Mouse (Mus musculus) midbrain, postnatal 0 days (tissue): ENCODE measurements at regions not wholly inside any gene's neighbourhood (a gene's known extent, or its start where the extent isn't known, plus 50 kb on each side); places are given as distances from the start of the nearest gene placed in this dataset.

ENCODE experiments used
- ATAC-seq: fragments of 200-750 bp; cut with Nextera tagmentation; 2 replicates; pipeline ENCODE4 v1.8.0; 2017; ENCODE audit warnings: moderate number of reproducible peaks, mild to moderate bottlenecking, moderate TSS enrichment, moderate library complexity; ENCODE audit not compliant: low FRiP score
- DNase-seq: peaks from one replicate; pipeline ENCODE4 v3.0.0-alpha.2; 2015; ENCODE audit warnings: low spot score
- H3K27ac ChIP-seq: fragments of 300-500 bp; sonication (generic); 2 replicates; pipeline ENCODE4 v1.5.1; 2014; ENCODE audit warnings: low read depth, mild to moderate bottlenecking, low read length, mixed read lengths
- H3K27me3 ChIP-seq: fragments of 300-500 bp; sonication (generic); 2 replicates; pipeline ENCODE4 v1.6.1; 2014; ENCODE audit warnings: low read length, control low read depth, mixed read lengths; ENCODE audit not compliant: insufficient read depth
- H3K36me3 ChIP-seq: fragments of 300-500 bp; sonication (generic); 2 replicates; pipeline ENCODE4 v1.6.1; 2014; ENCODE audit warnings: low read length, control low read depth, mixed read lengths; ENCODE audit not compliant: insufficient read depth
- H3K4me1 ChIP-seq: fragments of 300-500 bp; sonication (generic); 2 replicates; pipeline ENCODE4 v1.6.1; 2014; ENCODE audit warnings: mild to moderate bottlenecking, control low read depth, antibody characterized with exemption, low read length, mixed read lengths; ENCODE audit not compliant: insufficient read depth
- H3K4me2 ChIP-seq: fragments of 300-500 bp; sonication (generic); 2 replicates; pipeline ENCODE4 v1.6.1; 2014; ENCODE audit warnings: low read depth, mild to moderate bottlenecking, low read length, mixed read lengths; ENCODE audit not compliant: poor library complexity, severe bottlenecking
- H3K4me3 ChIP-seq: fragments of 300-500 bp; sonication (generic); 2 replicates; pipeline ENCODE4 v1.5.1; 2014; ENCODE audit warnings: low read depth, mild to moderate bottlenecking, low read length, moderate library complexity
- H3K9ac ChIP-seq: fragments of 300-500 bp; sonication (generic); replicated peaks from 2 replicates; pipeline ENCODE4 v1.6.1; 2014; ENCODE audit warnings: mild to moderate bottlenecking, low read length, moderate library complexity, mixed read lengths; ENCODE audit not compliant: poor library complexity, severe bottlenecking
- H3K9me3 ChIP-seq: fragments of 300-500 bp; sonication (generic); 2 replicates; pipeline ENCODE4 v1.6.1; 2016; ENCODE audit warnings: low read length, control low read depth
- CTCF ChIP-seq: IDR thresholded peaks from 2 replicates; pipeline ENCODE4 v1.5.1; 2016; ENCODE audit warnings: antibody characterized with exemption, mild to moderate bottlenecking
- WGBS: fragments of 180-500 bp; shearing (Covaris S2); extraction: QIAGEN DNeasy Blood & Tissue Kit; methylation state at CpG from one replicate; pipeline ENCODE4 v1.1.7; 2014; 5-methylcytosine and 5-hydroxymethylcytosine counted together

GRCm38 (mm10) chr11:26956153-26956552, 362.4 kb upstream of the Vrk2 start:
- TF ChIP-seq CTCF = no peak
- Histone ChIP-seq H3K27ac (no peak overlapping the region), H3K4me3 (no peak overlapping the region), H3K36me3 (no peaks in the 10 kb centered on the region), H3K9ac (no peak overlapping the region), H3K4me2 (no peak overlapping the region), H3K9me3 (no peaks in the 10 kb centered on the region), H3K4me1 (no peaks in the 10 kb centered on the region), H3K27me3 (no peaks in the 10 kb centered on the region)
- ATAC-seq (no peak), DNase-seq (no peak)
- WGBS = 78% methylated on average over 3 of the region's 3 CpGs

GRCm38 (mm10) chr11:26931766-26932165, 338.0 kb upstream of the Vrk2 start:
- no peaks in the 10 kb centered on the region for H3K9me3 ChIP-seq
- no peaks in the 10 kb centered on the region for H3K36me3 ChIP-seq
- no peak for DNase-seq
- no peaks in the 10 kb centered on the region for H3K27me3 ChIP-seq
- no peaks in the 10 kb centered on the region for H3K4me1 ChIP-seq
- no peak overlapping the region for H3K27ac ChIP-seq
- H3K4me2 ChIP-seq = no peak overlapping the region
- H3K9ac ChIP-seq = no peak overlapping the region
- WGBS = 5% methylated on average over 3 of the region's 3 CpGs
- no peak for TF ChIP-seq CTCF
- no peak for ATAC-seq
- no peak overlapping the region for H3K4me3 ChIP-seq

GRCm38 (mm10) chr11:26907099-26907498, 313.3 kb upstream of the Vrk2 start:
- Histone ChIP-seq H3K4me2 (no peak overlapping the region), H3K4me1 (no peaks in the 10 kb centered on the region), H3K27me3 (no peaks in the 10 kb centered on the region), H3K9me3 (no peaks in the 10 kb centered on the region), H3K4me3 (no peak overlapping the region), H3K27ac (no peak overlapping the region), H3K9ac (no peak overlapping the region), H3K36me3 (no peaks in the 10 kb centered on the region)
- WGBS = 90% methylated on average over 3 of the region's 3 CpGs
- no peak for DNase-seq
- no peak for ATAC-seq
- TF ChIP-seq CTCF = no peak

DNA sequence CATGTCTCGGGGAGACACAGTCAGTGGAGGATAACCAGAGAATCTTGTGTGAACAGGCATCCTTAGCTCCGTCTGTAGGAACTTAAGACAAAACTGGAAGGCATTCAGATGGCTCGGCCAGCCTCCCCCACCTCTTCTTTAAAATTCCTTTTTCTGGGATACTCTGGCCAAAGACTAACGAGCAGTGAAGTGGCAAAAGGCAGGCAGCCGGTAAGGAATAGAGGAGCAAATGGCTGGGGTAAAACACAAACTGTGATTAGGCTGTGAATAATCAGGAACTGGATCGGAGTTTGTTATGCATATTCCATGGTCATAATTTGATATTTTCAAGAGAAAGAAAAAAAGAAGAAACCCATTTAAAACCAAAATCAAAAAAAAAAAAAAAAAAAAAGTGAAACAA, 287.8 kb upstream of the Vrk2 start:
- no peaks in the 10 kb centered on the region for H3K36me3 ChIP-seq
- no peak overlapping the region for H3K4me3 ChIP-seq

More for the DNA sequence above, 287.8 kb upstream of the Vrk2 start:
- ATAC-seq = no peak
- Histone ChIP-seq H3K9me3 (no peaks in the 10 kb centered on the region), H3K27me3 (no peaks in the 10 kb centered on the region), H3K9ac (no peak overlapping the region), H3K4me2 (no peak overlapping the region), H3K4me1 (no peaks in the 10 kb centered on the region), H3K27ac (no peak overlapping the region)
- DNase-seq = no peak
- no peak for TF ChIP-seq CTCF
- 46% methylated on average over 6 of the region's 6 CpGs for WGBS
